Mouse (Mus musculus) neural tube, embryonic 14.5 days (tissue): ENCODE data around the gene Best1. TPM values are rescaled to one million over a fixed set of nuclear protein-coding genes. Genes with fewer than 3 reads are reported as not detected.

Experiments
- ATAC-seq: fragments of 200-750 bp; cut with Nextera tagmentation; 2 replicates; pipeline ENCODE4 v1.8.0; 2017; ENCODE audit warnings: low read depth, mild to moderate bottlenecking, moderate TSS enrichment, moderate library complexity
- H3K27ac ChIP-seq: fragments of 300-500 bp; sonication (generic); 2 replicates; pipeline ENCODE4 v1.5.1; 2014; ENCODE audit warnings: low read depth, mild to moderate bottlenecking, control low read depth, low read length, moderate library complexity, mixed read lengths
- H3K27me3 ChIP-seq: fragments of 300-500 bp; sonication (generic); 2 replicates; pipeline ENCODE4 v1.6.1; 2014; ENCODE audit warnings: low read length; ENCODE audit not compliant: control insufficient read depth, insufficient read depth
- H3K36me3 ChIP-seq: fragments of 300-500 bp; sonication (generic); 2 replicates; pipeline ENCODE4 v1.6.1; 2014; ENCODE audit warnings: low read length, mixed read lengths; ENCODE audit not compliant: control insufficient read depth, insufficient read depth
- H3K4me1 ChIP-seq: fragments of 300-500 bp; sonication (generic); 2 replicates; pipeline ENCODE4 v1.6.1; 2014; ENCODE audit warnings: low read length; ENCODE audit not compliant: control insufficient read depth, insufficient read depth
- H3K4me2 ChIP-seq: fragments of 300-500 bp; sonication (generic); 2 replicates; pipeline ENCODE4 v1.6.1; 2014; ENCODE audit warnings: mild to moderate bottlenecking, low read depth, low read length, control low read depth
- H3K4me3 ChIP-seq: fragments of 300-500 bp; sonication (generic); 2 replicates; pipeline ENCODE4 v1.5.1; 2014; ENCODE audit warnings: low read depth, low read length, control low read depth, mixed read lengths
- H3K9ac ChIP-seq: fragments of 300-500 bp; sonication (generic); replicated peaks from 2 replicates; pipeline ENCODE4 v1.6.1; 2014; ENCODE audit warnings: low read depth, mild to moderate bottlenecking, control low read depth, low read length, mixed read lengths
- H3K9me3 ChIP-seq: fragments of 300-500 bp; sonication (generic); 2 replicates; pipeline ENCODE4 v1.6.1; 2016; ENCODE audit warnings: low read length; ENCODE audit not compliant: control insufficient read depth
- WGBS: fragments of 180-500 bp; shearing (Covaris S2); extraction: QIAGEN DNeasy Blood & Tissue Kit; methylation state at CpG from one replicate; pipeline ENCODE4 v1.1.7; 2014; 5-methylcytosine and 5-hydroxymethylcytosine counted together
- polyA plus RNA-seq: library from polyadenylated mRNA; unstranded; fragments of >200 nt; fragmentation: Nextera tagmentation; extraction: Ambion mirVana; gene quantifications from 2 replicates; pipeline ENCODE4 v1.2.1, GENCODE M21; 2014

The Best1 gene
- polyA plus RNA-seq, 1 experiment from 2014 or later, result 2.3 TPM

GRCm38 (mm10) chr19:9964205-9964916, 37.1 kb downstream of the Best1 start:
- Histone ChIP-seq H3K4me3 (no peak overlapping the region), H3K4me2 (no peak overlapping the region), H3K9me3 (no peaks in the 10 kb centered on the region), H3K27me3 (no peaks in the 10 kb centered on the region), H3K9ac (no peak overlapping the region), H3K36me3 (no peaks in the 10 kb centered on the region), H3K4me1 (no peaks in the 10 kb centered on the region), H3K27ac (no peak overlapping the region)
- ATAC-seq, result no peak
- WGBS, result 30% methylated on average over 7 of the region's 7 CpGs

DNA sequence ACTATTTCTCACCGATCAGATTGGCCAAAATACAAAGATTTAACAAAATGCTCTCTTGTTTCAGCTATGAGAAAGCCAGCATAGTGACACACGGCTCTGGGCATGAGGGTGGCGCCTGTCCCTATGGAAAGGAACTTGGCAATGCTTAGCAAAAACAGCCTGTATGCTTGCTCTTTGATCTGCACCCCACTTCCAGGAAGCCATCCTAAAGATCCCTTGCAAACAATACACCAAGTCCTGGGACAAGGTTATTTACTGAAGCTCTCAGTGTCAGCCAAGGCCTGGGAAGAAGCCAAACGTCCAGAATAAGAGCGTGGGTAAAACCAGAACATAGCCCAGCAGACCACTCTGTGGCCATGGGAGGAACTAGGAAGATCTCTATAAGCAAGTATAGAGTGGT, 40.7 kb downstream of the Best1 start:
- Histone ChIP-seq H3K27ac (no peak overlapping the region), H3K4me2 (no peak overlapping the region), H3K9me3 (no peaks in the 10 kb centered on the region), H3K9ac (no peak overlapping the region), H3K27me3 (no peaks in the 10 kb centered on the region), H3K36me3 (no peaks in the 10 kb centered on the region), H3K4me3 (no peak overlapping the region), H3K4me1 (no peaks in the 10 kb centered on the region)
- 75% methylated on average over 5 of the region's 5 CpGs for WGBS
- ATAC-seq, result no peak

DNA sequence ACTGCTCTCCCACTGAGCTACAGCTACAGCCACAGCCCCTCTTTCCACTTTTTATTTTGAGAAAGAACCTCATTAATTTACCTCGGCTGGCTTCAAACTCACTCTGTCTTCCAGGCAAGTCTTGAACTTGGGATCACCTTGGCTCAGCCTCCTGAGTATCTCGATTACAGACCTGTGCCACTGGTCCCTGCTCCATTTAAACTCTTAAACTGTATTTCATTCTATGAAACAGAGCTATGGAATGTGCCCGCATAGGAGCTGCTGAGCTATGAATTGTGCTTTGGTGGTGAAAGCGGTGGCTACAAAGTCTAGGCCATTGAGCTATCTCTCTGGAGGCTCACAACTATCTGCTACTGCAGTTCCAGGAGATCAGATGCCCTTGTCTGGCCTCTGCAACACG, 43.5 kb downstream of the Best1 start:
- Histone ChIP-seq H3K27ac (no peak overlapping the region), H3K9ac (no peak overlapping the region), H3K4me2 (no peak overlapping the region), H3K36me3 (no peaks in the 10 kb centered on the region), H3K4me1 (no peaks in the 10 kb centered on the region), H3K4me3 (no peak overlapping the region), H3K27me3 (no peaks in the 10 kb centered on the region), H3K9me3 (no peaks in the 10 kb centered on the region)
- WGBS, result 86% methylated on average over 5 of the region's 5 CpGs
- ATAC-seq, result no peak

GRCm38 (mm10) chr19:9956624-9957388, 44.6 kb downstream of the Best1 start:
- Histone ChIP-seq H3K27me3 (no peaks in the 10 kb centered on the region), H3K9me3 (no peaks in the 10 kb centered on the region), H3K9ac (no peak overlapping the region), H3K36me3 (no peaks in the 10 kb centered on the region), H3K4me1 (no peaks in the 10 kb centered on the region), H3K27ac (no peak overlapping the region), H3K4me2 (no peak overlapping the region), H3K4me3 (no peak overlapping the region)
- no peak for ATAC-seq
- 74% methylated on average over 4 of the region's 4 CpGs for WGBS

GRCm38 (mm10) chr19:9955438-9955837, 46.0 kb downstream of the Best1 start:
- WGBS, result 81% methylated on average over 1 of the region's 1 CpGs
- no peak for ATAC-seq
- Histone ChIP-seq H3K27ac (no peak overlapping the region), H3K27me3 (no peaks in the 10 kb centered on the region), H3K36me3 (no peaks in the 10 kb centered on the region), H3K9me3 (no peaks in the 10 kb centered on the region), H3K4me3 (no peak overlapping the region), H3K9ac (no peak overlapping the region), H3K4me2 (no peak overlapping the region), H3K4me1 (no peaks in the 10 kb centered on the region)

DNA sequence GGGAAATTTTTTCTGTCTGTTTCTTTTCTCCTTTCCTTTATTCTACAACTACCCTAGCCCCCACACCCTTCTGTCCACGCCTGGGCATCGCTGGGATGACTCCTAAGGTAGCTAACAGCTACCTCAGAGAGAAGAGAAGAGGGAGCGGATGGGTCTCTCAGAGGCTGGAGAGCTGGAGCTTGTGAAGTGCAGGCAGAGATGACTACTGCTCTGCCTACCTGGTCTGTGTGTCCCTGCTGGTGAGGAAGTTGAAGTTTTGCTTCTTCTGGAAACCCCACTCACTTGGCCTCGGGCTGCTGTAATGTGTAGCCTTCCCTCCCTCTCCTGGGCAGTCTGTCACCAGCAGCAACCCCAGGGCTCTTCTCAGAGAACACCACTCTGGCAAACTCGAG, 46.6 kb downstream of the Best1 start:
- H3K4me1 ChIP-seq, result no peaks in the 10 kb centered on the region
- no peaks in the 10 kb centered on the region for H3K27me3 ChIP-seq
- no peaks in the 10 kb centered on the region for H3K9me3 ChIP-seq
- WGBS, result 39% methylated on average over 5 of the region's 5 CpGs
- ATAC-seq, result no peak
- no peaks in the 10 kb centered on the region for H3K36me3 ChIP-seq
- no peak overlapping the region for H3K4me2 ChIP-seq
- no peak overlapping the region for H3K9ac ChIP-seq
- no peak overlapping the region for H3K4me3 ChIP-seq
- no peak overlapping the region for H3K27ac ChIP-seq

- peak; percentile 34; the same call in 1 of the 2 replicates for ATAC-seq
Measured at GRCm38 (mm10) chr19:9954055-9954810, 47.2 kb downstream of the Best1 start.

DNA sequence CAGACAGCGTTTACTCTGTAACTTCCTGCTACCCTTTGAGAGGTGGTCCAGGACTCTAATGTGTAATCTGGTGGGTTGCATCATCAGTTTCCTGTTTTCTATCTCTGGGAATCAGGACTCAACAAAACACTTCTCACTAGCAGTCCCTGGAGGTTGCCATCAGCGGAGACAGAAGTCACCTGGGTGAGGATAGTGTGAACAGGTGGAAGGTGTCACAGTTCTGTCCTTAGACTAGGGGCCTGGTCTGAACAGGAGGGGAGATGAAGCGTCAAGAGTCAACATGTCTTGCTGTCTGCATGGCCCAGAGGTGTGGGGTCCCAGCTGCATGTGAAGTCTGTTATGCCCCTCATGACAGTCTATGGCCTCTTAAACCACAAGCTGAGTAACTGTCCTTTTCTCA, 48.5 kb downstream of the Best1 start:
- H3K4me1 ChIP-seq, result no peaks in the 10 kb centered on the region
- no peak overlapping the region for H3K27ac ChIP-seq
- H3K36me3 ChIP-seq, result no peaks in the 10 kb centered on the region
- no peak overlapping the region for H3K4me2 ChIP-seq
- no peaks in the 10 kb centered on the region for H3K27me3 ChIP-seq
- no peak for ATAC-seq
- no peaks in the 10 kb centered on the region for H3K9me3 ChIP-seq
- WGBS, result 88% methylated on average over 3 of the region's 3 CpGs
- no peak overlapping the region for H3K9ac ChIP-seq
- H3K4me3 ChIP-seq, result no peak overlapping the region

More at GRCm38 (mm10) chr19:9954055-9954810, 47.2 kb downstream of the Best1 start:
- no peaks in the 10 kb centered on the region for H3K9me3 ChIP-seq
- 45% methylated on average over 7 of the region's 7 CpGs for WGBS
- no peaks in the 10 kb centered on the region for H3K36me3 ChIP-seq
- no peak overlapping the region for H3K4me2 ChIP-seq
- H3K27ac ChIP-seq, result no peak overlapping the region
- H3K27me3 ChIP-seq, result no peaks in the 10 kb centered on the region
- no peak overlapping the region for H3K9ac ChIP-seq
- H3K4me1 ChIP-seq, result no peaks in the 10 kb centered on the region
- no peak overlapping the region for H3K4me3 ChIP-seq

GRCm38 (mm10) chr19:9952390-9952789, 49.0 kb downstream of the Best1 start:
- Histone ChIP-seq H3K4me3 (no peak overlapping the region), H3K9me3 (no peaks in the 10 kb centered on the region), H3K4me1 (no peaks in the 10 kb centered on the region), H3K9ac (no peak overlapping the region), H3K4me2 (no peak overlapping the region), H3K36me3 (no peaks in the 10 kb centered on the region), H3K27me3 (no peaks in the 10 kb centered on the region), H3K27ac (no peak overlapping the region)
- 81% methylated on average over 3 of the region's 3 CpGs for WGBS
- ATAC-seq, result no peak
